Mouse (Mus musculus): Measurements from ENCODE around the gene Adcy1. TPM values are rescaled to one million over a fixed set of nuclear protein-coding genes. Genes with fewer than 3 reads are reported as not detected.

The Adcy1 gene
- polyA plus RNA-seq, 2 experiments = 0.13 to 0.24 TPM

- Histone ChIP-seq H3K4me3 (ENCODE audit: insufficient read depth in 1 of 2, low read depth in 2 of 2, low read length in 2 of 2) (no peak overlapping the region), H3K36me3 (replicated peaks; ENCODE audit: control insufficient read depth, insufficient read depth, low read depth) (no peaks in the 10 kb centered on the region), H3K4me1 (replicated peaks; ENCODE audit: control insufficient read depth in 2 of 2, insufficient read depth in 2 of 2, low read length in 1 of 2) (no peaks in the 10 kb centered on the region), H3K27me3 (ENCODE audit: control insufficient read depth, insufficient read depth, low read length) (peaks cover 30% of the 10 kb centered on the region), H3K9me3 (ENCODE audit: control insufficient read depth, low read length) (no peaks in the 10 kb centered on the region), H3K4me2 (ENCODE audit: low read depth) (no peak overlapping the region), H3K27ac (no peak overlapping the region), H3K9ac (replicated peaks) (no peak overlapping the region)
- no peak for DNase-seq (ENCODE audit: low read depth in 3 of 3, low spot score in 3 of 3)
- no peak for ATAC-seq (ENCODE audit: insufficient read depth)
- TF ChIP-seq EP300 (IDR thresholded peaks at IDR 0.05; ENCODE audit: low read depth) (no peak), CTCF (IDR thresholded peaks at IDR 0.05; ENCODE audit: low read depth) (no peak)
- 40% methylated on average over 4 of the region's 4 CpGs for WGBS (ENCODE audit: insufficient replicate concordance)
These were observed 4.0 kb downstream of the Adcy1 start for GRCm38 (mm10) chr11:7067263-7067662.

- Histone ChIP-seq H3K36me3 (replicated peaks; ENCODE audit: control insufficient read depth, insufficient read depth, low read depth) (no peaks in the 10 kb centered on the region), H3K4me1 (replicated peaks; ENCODE audit: control insufficient read depth in 2 of 2, insufficient read depth in 2 of 2, low read length in 1 of 2) (no peaks in the 10 kb centered on the region), H3K9me3 (ENCODE audit: control insufficient read depth, low read length) (no peaks in the 10 kb centered on the region), H3K4me2 (ENCODE audit: low read depth) (no peak overlapping the region), H3K27me3 (ENCODE audit: control insufficient read depth, insufficient read depth, low read length) (peaks cover 19% of the 10 kb centered on the region), H3K27ac (no peak overlapping the region), H3K9ac (replicated peaks) (no peak overlapping the region), H3K4me3 (ENCODE audit: insufficient read depth in 1 of 2, low read depth in 2 of 2, low read length in 2 of 2) (no peak overlapping the region)
- 56% methylated on average over 12 of the region's 12 CpGs for WGBS (ENCODE audit: insufficient replicate concordance)
- no peak for TF ChIP-seq EP300 (IDR thresholded peaks at IDR 0.05; ENCODE audit: low read depth)
- no peak for TF ChIP-seq CTCF (IDR thresholded peaks at IDR 0.05; ENCODE audit: low read depth)
- DNase-seq (ENCODE audit: low read depth in 3 of 3, low spot score in 3 of 3) = no peak
- ATAC-seq (ENCODE audit: insufficient read depth) = no peak
These were observed 5.4 kb downstream of the Adcy1 start for GRCm38 (mm10) chr11:7068479-7069235.

GRCm38 (mm10) chr11:7069762-7070161 is 6.5 kb downstream of the Adcy1 start:
- ATAC-seq (ENCODE audit: insufficient read depth) (no peak), DNase-seq (ENCODE audit: low read depth in 3 of 3, low spot score in 3 of 3) (no peak)
- no peaks in the 10 kb centered on the region for H3K4me1 ChIP-seq (replicated peaks; ENCODE audit: control insufficient read depth in 2 of 2, insufficient read depth in 2 of 2, low read length in 1 of 2)
- no peak overlapping the region for H3K27ac ChIP-seq
- no peaks in the 10 kb centered on the region for H3K36me3 ChIP-seq (replicated peaks; ENCODE audit: control insufficient read depth, insufficient read depth, low read depth)
- H3K9me3 ChIP-seq (ENCODE audit: control insufficient read depth, low read length) = no peaks in the 10 kb centered on the region
- no peak for TF ChIP-seq EP300 (IDR thresholded peaks at IDR 0.05; ENCODE audit: low read depth)
- no peak for TF ChIP-seq CTCF (IDR thresholded peaks at IDR 0.05; ENCODE audit: low read depth)
- H3K4me2 ChIP-seq (ENCODE audit: low read depth) = no peak overlapping the region
- WGBS (ENCODE audit: insufficient replicate concordance) = 65% methylated on average over 4 of the region's 4 CpGs
- peaks cover 8% of the 10 kb centered on the region for H3K27me3 ChIP-seq (ENCODE audit: control insufficient read depth, insufficient read depth, low read length)
- no peak overlapping the region for H3K9ac ChIP-seq (replicated peaks)
- H3K4me3 ChIP-seq (ENCODE audit: insufficient read depth in 1 of 2, low read depth in 2 of 2, low read length in 2 of 2) = no peak overlapping the region

- Histone ChIP-seq H3K4me1 (replicated peaks; ENCODE audit: control insufficient read depth in 2 of 2, insufficient read depth in 2 of 2, low read length in 1 of 2) (no peaks in the 10 kb centered on the region), H3K9ac (replicated peaks) (no peak overlapping the region), H3K27me3 (ENCODE audit: control insufficient read depth, insufficient read depth, low read length) (no peaks in the 10 kb centered on the region), H3K4me2 (ENCODE audit: low read depth) (no peak overlapping the region), H3K4me3 (ENCODE audit: insufficient read depth in 1 of 2, low read depth in 2 of 2, low read length in 2 of 2) (no peak overlapping the region), H3K27ac (no peak overlapping the region), H3K9me3 (ENCODE audit: control insufficient read depth, low read length) (no peaks in the 10 kb centered on the region), H3K36me3 (replicated peaks; ENCODE audit: control insufficient read depth, insufficient read depth, low read depth) (no peaks in the 10 kb centered on the region)
- 60% methylated on average over 6 of the region's 6 CpGs for WGBS (ENCODE audit: insufficient replicate concordance)
- ATAC-seq (ENCODE audit: insufficient read depth) (no peak), DNase-seq (ENCODE audit: low read depth in 3 of 3, low spot score in 3 of 3) (no peak)
- no peak for TF ChIP-seq EP300 (IDR thresholded peaks at IDR 0.05; ENCODE audit: low read depth)
- TF ChIP-seq CTCF (IDR thresholded peaks at IDR 0.05; ENCODE audit: low read depth) = no peak
These were observed 8.3 kb downstream of the Adcy1 start for GRCm38 (mm10) chr11:7071617-7072016.

GRCm38 (mm10) chr11:7073556-7073955 is 10.3 kb downstream of the Adcy1 start:
- ATAC-seq (ENCODE audit: insufficient read depth) (no peak), DNase-seq (ENCODE audit: low read depth in 3 of 3, low spot score in 3 of 3) (no peak)
- Histone ChIP-seq H3K4me2 (ENCODE audit: low read depth) (no peak overlapping the region), H3K9ac (replicated peaks) (no peak overlapping the region), H3K27me3 (ENCODE audit: control insufficient read depth, insufficient read depth, low read length) (no peaks in the 10 kb centered on the region), H3K9me3 (ENCODE audit: control insufficient read depth, low read length) (no peaks in the 10 kb centered on the region), H3K4me1 (replicated peaks; ENCODE audit: control insufficient read depth in 2 of 2, insufficient read depth in 2 of 2, low read length in 1 of 2) (no peaks in the 10 kb centered on the region), H3K27ac (no peak overlapping the region), H3K4me3 (ENCODE audit: insufficient read depth in 1 of 2, low read depth in 2 of 2, low read length in 2 of 2) (no peak overlapping the region), H3K36me3 (replicated peaks; ENCODE audit: control insufficient read depth, insufficient read depth, low read depth) (no peaks in the 10 kb centered on the region)
- WGBS (ENCODE audit: insufficient replicate concordance) = 57% methylated on average over 3 of the region's 3 CpGs
- TF ChIP-seq CTCF (IDR thresholded peaks at IDR 0.05; ENCODE audit: low read depth) (no peak), EP300 (IDR thresholded peaks at IDR 0.05; ENCODE audit: low read depth) (no peak)
